Mouse (Mus musculus) ES-Bruce4 (cell line): ENCODE data around the gene Cadm3.

Experiments
- CTCF ChIP-seq: IDR thresholded peaks from one replicate; pipeline ENCODE4 v1.8.1; 2011; ENCODE audit warnings: low read depth, low read length
- EP300 ChIP-seq: IDR thresholded peaks from 2 replicates; pipeline ENCODE4 v1.6.1; 2011; ENCODE audit warnings: low read depth, low read length; ENCODE audit not compliant: insufficient read depth
- POLR2A ChIP-seq: IDR thresholded peaks from one replicate; pipeline ENCODE4 v1.8.1; 2011; ENCODE audit warnings: low read length; ENCODE audit not compliant: insufficient read depth

DNA sequence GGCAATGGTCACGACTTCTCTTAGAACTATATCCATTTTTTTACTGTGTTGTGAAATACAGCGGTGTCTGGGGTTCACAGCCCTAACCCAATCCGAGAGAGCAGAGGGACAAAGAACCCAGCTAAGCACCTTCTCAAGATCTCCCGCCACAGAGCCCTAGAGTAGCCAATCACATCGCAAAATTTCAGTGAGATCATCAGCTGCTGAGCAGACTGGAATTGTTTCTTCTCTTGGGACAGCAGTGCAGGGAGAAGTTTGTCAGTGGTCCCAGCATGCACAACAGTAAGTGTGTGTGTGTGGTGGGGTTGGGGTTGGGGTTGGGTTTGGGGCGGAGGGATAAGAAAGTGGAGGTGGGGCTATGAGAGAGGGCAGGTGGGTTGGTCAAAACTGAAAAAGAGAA lies 17.5 kb downstream of the Cadm3 start:
- TF ChIP-seq CTCF (no peak), POLR2A (no peak), EP300 (no peak)
